Mouse (Mus musculus) layer of hippocampus, adult 2 months (tissue): ENCODE data around the gene Sh3bp5. TPM values are rescaled to one million over a fixed set of nuclear protein-coding genes. Genes with fewer than 3 reads are reported as not detected.
A peak's percentile ranks its signal among the peaks of the same experiment; 100 is the strongest.

Experiments
- DNase-seq, 2 experiments: peaks; one replicate each; pipeline ENCODE4 v3.0.0; 2022; ENCODE audit warnings: low spot score in 2 of 2
- H3K27ac ChIP-seq: fragments of 200-600 bp; 2 replicates; pipeline ENCODE4 v1.8.1; 2022
- H3K4me3 ChIP-seq: fragments of 200-600 bp; 2 replicates; pipeline ENCODE4 v1.8.1; 2022; ENCODE audit warnings: mild to moderate bottlenecking
- CTCF ChIP-seq: fragments of 200-600 bp; conservative IDR thresholded peaks from 2 replicates; pipeline ENCODE4 v1.8.1; 2022; ENCODE audit warnings: antibody characterized with exemption, mild to moderate bottlenecking, moderate library complexity
- total RNA-seq, 2 experiments: library from RNA; stranded (reverse); gene quantifications; 2 replicates each; pipeline ENCODE4 v1.2.3; 2021

Gene Sh3bp5
- total RNA-seq, 2 experiments from 2014 or later, result 147 to 158 TPM

- no peak for TF ChIP-seq CTCF
- no peak for DNase-seq
- H3K4me3 ChIP-seq, result no peak overlapping the region
Observed at GRCm38 (mm10) chr14:31393546-31393890, 42.4 kb downstream of the Sh3bp5 start.

GRCm38 (mm10) chr14:31392873-31393545, 42.9 kb downstream of the Sh3bp5 start:
- 0 out of 2 replicates have a peak, but pooled peaks have one; percentile 11 for TF ChIP-seq CTCF
- Histone ChIP-seq H3K4me3 (no peak overlapping the region), H3K27ac (peak overlapping the region; percentile 96)
- peak; percentile 79 to 88 for DNase-seq

More at GRCm38 (mm10) chr14:31393546-31393890, 42.4 kb downstream of the Sh3bp5 start:
- peak overlapping the region; percentile 96 for H3K27ac ChIP-seq

- no peak for TF ChIP-seq CTCF
- H3K4me3 ChIP-seq, result no peak overlapping the region
- H3K27ac ChIP-seq, result peak overlapping the region; percentile 96
- DNase-seq, result no peak
Observed at GRCm38 (mm10) chr14:31392300-31392699, 43.6 kb downstream of the Sh3bp5 start.

- Histone ChIP-seq H3K27ac (peak overlapping the region; percentile 94), H3K4me3 (no peak overlapping the region)
- DNase-seq, result no peak
- TF ChIP-seq CTCF, result no peak
Observed at GRCm38 (mm10) chr14:31389421-31390147, 46.3 kb downstream of the Sh3bp5 start.

- DNase-seq, result no peak
- H3K4me3 ChIP-seq, result no peak overlapping the region
- H3K27ac ChIP-seq, result peak overlapping the region; percentile 94
- TF ChIP-seq CTCF, result no peak
Observed at GRCm38 (mm10) chr14:31388086-31388872, 47.6 kb downstream of the Sh3bp5 start.

GRCm38 (mm10) chr14:31387301-31387981, 48.4 kb downstream of the Sh3bp5 start:
- DNase-seq, result no peak
- H3K27ac ChIP-seq, result peak overlapping the region; percentile 94
- H3K4me3 ChIP-seq, result no peak overlapping the region; the same call in 1 of the 2 replicates
- no peak for TF ChIP-seq CTCF

GRCm38 (mm10) chr14:31385977-31386697, 49.7 kb downstream of the Sh3bp5 start:
- Histone ChIP-seq H3K4me3 (no peak overlapping the region), H3K27ac (peak overlapping the region; percentile 94)
- peak; percentile 90 for TF ChIP-seq CTCF
- peak; percentile 63 to 72 for DNase-seq

GRCm38 (mm10) chr14:31385406-31385805, 50.5 kb downstream of the Sh3bp5 start:
- H3K27ac ChIP-seq, result peak overlapping the region; percentile 94
- no peak for DNase-seq
- no peak overlapping the region for H3K4me3 ChIP-seq
- no peak for TF ChIP-seq CTCF

- peak overlapping the region; percentile 94 for H3K27ac ChIP-seq
- peak in 1 of 2 experiments; percentile 48 for DNase-seq
- no peak overlapping the region; the same call in 1 of the 2 replicates for H3K4me3 ChIP-seq
- no peak for TF ChIP-seq CTCF
Observed at GRCm38 (mm10) chr14:31384366-31385323, 51.2 kb downstream of the Sh3bp5 start.

GRCm38 (mm10) chr14:31383470-31384050, 52.3 kb downstream of the Sh3bp5 start:
- peak; percentile 79 to 84 for DNase-seq
- no peak for TF ChIP-seq CTCF
- Histone ChIP-seq H3K27ac (peak overlapping the region; percentile 94), H3K4me3 (peak overlapping the region; percentile 18; the same call in 1 of the 2 replicates)
